Mouse (Mus musculus) hindbrain, embryonic 12.5 days (tissue): ENCODE measurements around the gene Gm27027. TPM values are rescaled to one million over a fixed set of nuclear protein-coding genes. Genes with fewer than 3 reads are reported as not detected.

Experiments used
- ATAC-seq: fragments of 200-750 bp; cut with Nextera tagmentation; 2 replicates; pipeline ENCODE4 v1.8.0; 2017; ENCODE audit warnings: moderate TSS enrichment; ENCODE audit not compliant: low FRiP score
- H3K27ac ChIP-seq: fragments of 300-500 bp; sonication (generic); 2 replicates; pipeline ENCODE4 v1.5.1; 2016; ENCODE audit warnings: mild to moderate bottlenecking
- H3K27me3 ChIP-seq: fragments of 300-500 bp; sonication (generic); 2 replicates; pipeline ENCODE4 v1.6.1; 2016; ENCODE audit warnings: mild to moderate bottlenecking
- H3K36me3 ChIP-seq: fragments of 300-500 bp; sonication (generic); 2 replicates; pipeline ENCODE4 v1.6.1; 2016; ENCODE audit warnings: mild to moderate bottlenecking
- H3K4me1 ChIP-seq: fragments of 300-500 bp; sonication (generic); 2 replicates; pipeline ENCODE4 v1.6.1; 2016
- H3K4me2 ChIP-seq: fragments of 300-500 bp; sonication (generic); replicated peaks from 2 replicates; pipeline ENCODE4 v1.6.1; 2016; ENCODE audit warnings: mild to moderate bottlenecking
- H3K4me3 ChIP-seq: fragments of 300-500 bp; sonication (generic); 2 replicates; pipeline ENCODE4 v1.5.1; 2016; ENCODE audit warnings: mild to moderate bottlenecking
- H3K9ac ChIP-seq: fragments of 300-500 bp; sonication (generic); 2 replicates; pipeline ENCODE4 v1.6.1; 2016; ENCODE audit warnings: mild to moderate bottlenecking, moderate library complexity
- H3K9me3 ChIP-seq: fragments of 300-500 bp; sonication (generic); replicated peaks from 2 replicates; pipeline ENCODE4 v1.6.1; 2016; ENCODE audit warnings: mild to moderate bottlenecking
- WGBS: fragments of 180-500 bp; shearing (Covaris S2); methylation state at CpG from one replicate; pipeline ENCODE4 v1.1.7; 2016; 5-methylcytosine and 5-hydroxymethylcytosine counted together
- polyA plus RNA-seq: library from polyadenylated mRNA; unstranded; fragments of >200 nt; fragmentation: Nextera tagmentation; extraction: Ambion mirVana; gene quantifications from 2 replicates; pipeline ENCODE4 v1.2.1, GENCODE M21; 2016

The Gm27027 gene
- polyA plus RNA-seq: not detected in 2 replicates

DNA sequence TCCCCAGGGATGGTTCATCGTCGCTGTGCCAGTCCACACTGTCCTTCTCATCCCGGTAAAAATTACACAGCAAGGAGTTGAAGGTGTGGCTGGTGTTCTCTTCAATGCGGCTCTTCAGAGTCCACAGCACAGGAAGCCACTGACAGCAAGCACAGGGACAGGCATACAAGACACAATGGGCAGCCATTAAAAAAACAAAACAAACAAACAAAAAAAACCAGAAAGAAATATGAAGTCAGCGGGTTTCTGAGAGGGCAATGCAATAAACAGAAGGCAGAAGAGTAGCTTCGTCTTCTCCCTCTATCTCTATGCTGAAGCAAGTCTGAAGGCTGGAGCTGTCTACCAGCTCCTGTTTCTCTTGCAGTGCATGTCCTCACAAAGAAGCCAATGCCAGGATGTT lies at the start of gene Gm27027:
Gene Gm27027 (minus strand): TSS at position 101 of the 400 bp plus-strand sequence.
- no peak within 1 kb of the TSS for H3K4me3 ChIP-seq
- no peaks in the 10 kb centered on the region for H3K9me3 ChIP-seq
- H3K4me2 ChIP-seq: no peak within 1 kb of the TSS
- peaks cover 84% of the 10 kb centered on the region for H3K36me3 ChIP-seq
- H3K9ac ChIP-seq: no peak within 1 kb of the TSS
- 96% methylated on average over 6 of the region's 6 CpGs for WGBS
- peaks cover 10% of the 10 kb centered on the region; the same call in 1 of the 2 replicates for H3K4me1 ChIP-seq
- H3K27ac ChIP-seq: no peak within 1 kb of the TSS
- ATAC-seq: no peak
- no peaks in the 10 kb centered on the region for H3K27me3 ChIP-seq

GRCm38 (mm10) chr2:94045411-94046090 lies 49.4 kb upstream of the Gm27027 start:
- Histone ChIP-seq H3K4me2 (no peak overlapping the region), H3K4me3 (no peak overlapping the region), H3K9ac (no peak overlapping the region), H3K36me3 (0 out of 2 replicates have a peak, but pooled peaks cover 4% of the 10 kb centered on the region), H3K4me1 (peaks cover 10% of the 10 kb centered on the region; the same call in 1 of the 2 replicates), H3K27me3 (no peaks in the 10 kb centered on the region), H3K27ac (no peak overlapping the region), H3K9me3 (no peaks in the 10 kb centered on the region)
- 83% methylated on average over 6 of the region's 6 CpGs for WGBS
- no peak for ATAC-seq

DNA sequence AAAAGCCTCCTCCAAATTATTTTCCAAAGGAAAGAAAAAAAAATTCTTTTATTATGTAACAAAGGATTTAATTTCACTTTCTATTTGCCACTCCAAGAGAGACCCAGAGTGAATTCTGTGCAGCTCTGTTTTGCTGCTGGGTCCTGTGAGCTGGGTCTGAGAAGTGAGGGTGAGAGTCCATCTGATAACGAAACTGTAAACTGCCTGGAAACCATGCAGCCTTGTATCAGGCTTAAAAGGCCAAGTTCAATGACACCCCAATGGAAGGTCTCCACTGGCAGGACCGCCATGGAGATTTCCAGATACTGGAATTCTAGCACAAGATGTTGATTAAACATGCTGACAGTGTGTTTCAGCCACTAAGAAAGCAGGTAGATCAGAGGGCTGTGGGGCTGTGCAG lies 48.0 kb upstream of the Gm27027 start:
- Histone ChIP-seq H3K36me3 (0 out of 2 replicates have a peak, but pooled peaks cover 4% of the 10 kb centered on the region), H3K9me3 (no peaks in the 10 kb centered on the region), H3K9ac (no peak overlapping the region), H3K27me3 (no peaks in the 10 kb centered on the region), H3K4me3 (no peak overlapping the region), H3K27ac (no peak overlapping the region), H3K4me2 (no peak overlapping the region), H3K4me1 (peaks cover 4% of the 10 kb centered on the region; the same call in 1 of the 2 replicates)
- 83% methylated on average over 2 of the region's 2 CpGs for WGBS
- no peak for ATAC-seq

DNA sequence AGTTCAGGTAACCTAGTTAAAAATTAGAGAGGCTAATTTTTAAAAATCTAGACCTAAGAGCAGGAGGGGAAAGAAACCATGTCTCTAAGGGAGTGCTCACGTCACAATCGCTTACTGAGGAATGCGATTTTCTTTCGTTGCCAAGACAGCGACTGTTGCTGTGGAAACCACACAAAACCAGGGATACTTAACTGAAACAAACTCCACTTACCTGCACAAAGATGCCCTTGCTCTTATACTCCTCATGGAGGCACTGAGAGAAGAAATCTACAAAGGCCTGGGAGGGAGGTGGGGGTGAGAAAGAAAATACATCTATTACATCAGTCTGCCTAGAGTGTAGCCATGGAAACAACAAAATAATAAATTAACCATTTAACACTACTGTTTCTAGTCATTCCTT lies 47.5 kb upstream of the Gm27027 start:
- H3K9ac ChIP-seq: no peak overlapping the region
- H3K4me3 ChIP-seq: no peak overlapping the region
- 55% methylated on average over 5 of the region's 5 CpGs for WGBS
- no peaks in the 10 kb centered on the region for H3K9me3 ChIP-seq
- H3K27ac ChIP-seq: no peak overlapping the region
- H3K36me3 ChIP-seq: 0 out of 2 replicates have a peak, but pooled peaks cover 4% of the 10 kb centered on the region
- H3K4me1 ChIP-seq: no peaks in the 10 kb centered on the region
- H3K27me3 ChIP-seq: no peaks in the 10 kb centered on the region
- no peak for ATAC-seq
- no peak overlapping the region for H3K4me2 ChIP-seq

DNA sequence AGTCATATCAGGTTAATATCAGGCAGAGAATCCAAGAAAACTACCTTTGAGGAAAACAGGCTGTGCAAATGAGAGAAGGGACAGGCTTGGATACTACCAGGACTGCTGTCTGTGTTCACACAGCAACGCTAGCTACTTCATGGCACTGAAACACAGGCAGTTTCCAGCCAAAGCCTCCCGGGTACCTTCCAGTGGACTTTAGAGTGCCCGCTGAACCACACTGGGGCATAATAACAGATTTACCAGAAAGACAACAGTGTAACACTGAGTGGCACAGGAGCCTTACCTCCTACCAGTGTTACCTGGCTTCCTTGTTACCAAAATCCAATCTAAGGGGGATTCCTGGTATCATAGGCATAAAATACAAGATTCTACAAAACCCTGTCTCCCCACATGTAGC lies 46.3 kb upstream of the Gm27027 start:
- 94% methylated on average over 3 of the region's 3 CpGs for WGBS
- no peak overlapping the region for H3K4me2 ChIP-seq
- H3K4me3 ChIP-seq: no peak overlapping the region
- no peaks in the 10 kb centered on the region for H3K9me3 ChIP-seq
- H3K4me1 ChIP-seq: no peaks in the 10 kb centered on the region
- no peak for ATAC-seq
- H3K27ac ChIP-seq: no peak overlapping the region
- no peak overlapping the region for H3K9ac ChIP-seq
- 0 out of 2 replicates have a peak, but pooled peaks cover 4% of the 10 kb centered on the region for H3K36me3 ChIP-seq
- no peaks in the 10 kb centered on the region for H3K27me3 ChIP-seq

DNA sequence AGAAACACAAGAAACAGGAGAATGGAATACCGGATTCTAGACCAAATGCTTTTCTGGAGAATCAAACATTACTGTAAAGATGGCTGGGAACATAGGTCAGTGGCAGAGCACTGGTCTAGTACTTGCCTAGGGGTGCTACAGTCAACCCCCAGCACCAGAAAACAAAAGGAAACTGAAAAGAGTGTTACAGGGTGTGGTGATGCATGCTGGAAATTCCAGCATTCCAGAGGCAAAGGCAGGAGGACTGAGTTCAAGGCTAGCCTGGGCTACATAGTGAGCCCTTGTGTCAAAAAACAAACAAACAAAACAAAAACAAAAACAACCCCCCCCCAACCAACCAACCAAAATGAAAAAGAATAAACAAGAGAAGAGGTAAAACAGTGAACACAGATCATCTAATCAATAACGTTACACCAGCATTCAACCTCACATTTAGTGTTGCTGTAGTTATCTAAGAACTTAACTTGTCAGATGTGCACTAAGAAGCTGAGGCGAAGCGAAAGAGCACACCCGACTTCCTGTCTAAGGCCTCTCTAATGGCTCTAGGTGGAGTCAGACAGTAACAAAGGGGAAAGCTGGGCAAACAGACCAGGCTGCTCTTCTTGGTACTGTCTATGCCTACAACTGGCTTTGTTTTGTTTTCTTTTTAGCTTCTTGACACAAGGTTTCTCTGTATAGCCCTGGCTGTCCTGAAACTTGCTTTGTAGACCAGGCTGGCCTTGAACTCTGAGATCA lies 44.4 kb upstream of the Gm27027 start:
- H3K36me3 ChIP-seq: 0 out of 2 replicates have a peak, but pooled peaks cover 4% of the 10 kb centered on the region
- no peak overlapping the region for H3K9ac ChIP-seq
- WGBS: 97% methylated on average over 5 of the region's 5 CpGs
- no peaks in the 10 kb centered on the region for H3K27me3 ChIP-seq
- H3K4me1 ChIP-seq: no peaks in the 10 kb centered on the region
- ATAC-seq: no peak
- no peak overlapping the region for H3K27ac ChIP-seq
- H3K9me3 ChIP-seq: no peaks in the 10 kb centered on the region
- no peak overlapping the region for H3K4me3 ChIP-seq
- H3K4me2 ChIP-seq: no peak overlapping the region

DNA sequence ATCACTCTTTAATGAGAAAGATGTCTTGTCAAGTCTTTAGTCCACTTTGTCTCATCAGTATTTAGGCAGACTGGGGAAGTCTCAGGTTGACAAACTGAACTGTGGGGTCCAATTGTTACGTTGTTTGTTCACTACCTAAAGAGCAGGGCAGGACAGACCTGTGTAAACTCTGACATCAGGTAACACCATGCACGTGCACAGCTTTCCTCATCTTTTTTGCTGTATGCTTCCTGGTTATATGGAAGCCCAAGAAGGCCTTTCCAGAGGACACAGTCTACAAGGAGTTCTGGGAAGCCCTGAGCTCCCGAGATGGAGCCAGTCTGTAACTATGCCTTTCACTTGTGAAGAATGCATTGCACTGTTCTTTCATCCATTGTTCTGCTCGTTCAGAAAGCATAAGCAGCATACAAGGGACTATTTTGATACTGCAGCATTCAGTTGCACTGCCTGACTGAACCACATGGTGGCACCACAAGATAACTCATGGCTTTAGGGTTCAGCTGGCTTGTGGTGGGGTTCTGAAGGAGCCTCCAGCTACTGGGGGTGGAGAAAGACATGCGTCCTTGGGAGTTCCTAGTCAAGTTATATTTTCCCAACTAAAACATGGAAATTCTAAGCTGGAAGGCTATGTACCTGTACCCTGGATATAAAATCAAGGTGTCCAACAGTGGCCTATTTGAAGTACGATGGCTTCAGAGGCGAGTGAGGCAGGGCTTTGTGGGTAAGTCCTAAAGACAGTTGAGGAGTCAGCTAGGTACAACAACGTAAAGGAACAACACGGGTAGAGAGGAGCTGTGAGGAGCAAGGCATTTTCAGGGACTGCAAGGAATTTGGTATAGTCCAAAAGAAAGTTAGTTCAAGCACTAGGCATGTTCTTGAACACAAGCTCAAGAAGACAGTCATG lies 39.5 kb upstream of the Gm27027 start:
- Histone ChIP-seq H3K4me2 (no peak overlapping the region), H3K9ac (no peak overlapping the region), H3K27me3 (no peaks in the 10 kb centered on the region), H3K9me3 (no peaks in the 10 kb centered on the region), H3K36me3 (peaks cover 17% of the 10 kb centered on the region), H3K27ac (no peak overlapping the region), H3K4me3 (no peak overlapping the region), H3K4me1 (no peaks in the 10 kb centered on the region)
- ATAC-seq: peak; percentile 64
- WGBS: 71% methylated on average over 9 of the region's 9 CpGs

GRCm38 (mm10) chr2:94030602-94031001 lies 34.4 kb upstream of the Gm27027 start:
- Histone ChIP-seq H3K4me3 (no peak overlapping the region), H3K9ac (no peak overlapping the region), H3K27me3 (no peaks in the 10 kb centered on the region), H3K4me2 (no peak overlapping the region), H3K9me3 (no peaks in the 10 kb centered on the region), H3K4me1 (no peaks in the 10 kb centered on the region), H3K36me3 (peaks cover 17% of the 10 kb centered on the region), H3K27ac (no peak overlapping the region)
- no peak for ATAC-seq

GRCm38 (mm10) chr2:94024637-94025036 lies 28.5 kb upstream of the Gm27027 start:
- H3K4me3 ChIP-seq: no peak overlapping the region
- no peak for ATAC-seq
- no peaks in the 10 kb centered on the region for H3K4me1 ChIP-seq
- H3K9ac ChIP-seq: no peak overlapping the region
- no peak overlapping the region for H3K27ac ChIP-seq
- no peaks in the 10 kb centered on the region for H3K36me3 ChIP-seq
- no peak overlapping the region for H3K4me2 ChIP-seq
- no peaks in the 10 kb centered on the region for H3K27me3 ChIP-seq
- no peaks in the 10 kb centered on the region for H3K9me3 ChIP-seq
- 68% methylated on average over 6 of the region's 6 CpGs for WGBS

DNA sequence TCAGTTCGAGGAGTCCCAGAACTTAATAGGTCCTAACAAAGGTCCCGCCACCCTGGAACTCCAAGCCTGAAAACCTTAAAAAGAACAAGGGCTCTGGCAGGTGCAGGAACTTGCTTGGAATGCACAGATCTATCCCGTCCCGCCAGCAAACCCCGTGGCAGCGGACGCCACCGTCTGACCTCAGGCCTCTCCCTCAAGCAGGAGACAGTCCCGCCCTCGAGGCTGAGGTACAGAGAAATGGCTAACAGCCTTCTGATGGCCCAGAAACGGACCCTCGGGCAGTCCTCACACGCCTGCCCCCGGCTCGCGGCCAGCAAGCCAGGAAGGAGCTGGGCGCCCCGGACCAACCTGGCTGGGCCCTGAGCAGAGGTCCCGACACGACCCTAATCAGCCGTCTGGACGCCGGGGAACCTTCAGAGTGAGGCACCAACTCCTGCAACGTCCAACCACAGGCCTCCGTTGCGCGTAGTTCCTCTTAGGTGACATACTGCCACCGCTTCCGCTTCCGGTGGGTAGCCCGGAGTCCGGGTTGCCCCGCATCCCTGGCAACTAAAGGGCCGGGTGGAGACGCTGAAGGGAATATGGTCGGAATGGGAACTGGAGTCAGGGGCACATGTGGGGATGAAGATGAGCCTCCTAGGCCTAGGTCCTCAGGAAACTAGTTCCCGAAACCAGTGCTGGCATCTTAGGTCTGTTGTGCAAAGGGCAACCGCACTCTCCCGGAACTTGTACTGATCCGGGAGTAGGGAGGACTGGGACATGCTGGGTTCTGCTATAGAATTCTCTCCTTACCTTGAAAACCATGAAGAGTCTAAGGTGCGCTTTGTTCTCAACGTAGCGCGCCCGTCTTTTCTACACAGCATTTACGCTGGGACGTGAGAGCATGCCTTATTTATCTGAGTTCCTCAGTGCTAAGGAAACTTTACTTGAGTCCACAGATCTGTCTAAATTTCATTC lies 14.5 kb upstream of the Gm27027 start, which contains the start of gene Alkbh3:
Gene Alkbh3 (minus strand): TSS at position 473 of the 957 bp plus-strand sequence.
- WGBS: 6% methylated on average over 47 of the region's 47 CpGs
- Histone ChIP-seq H3K4me3 (peak within 1 kb of the TSS; percentile 86), H3K36me3 (peaks cover 26% of the 10 kb centered on the region), H3K27ac (peak within 1 kb of the TSS; percentile 32; the same call in 1 of the 2 replicates), H3K27me3 (no peaks in the 10 kb centered on the region), H3K4me1 (peaks cover 10% of the 10 kb centered on the region), H3K9ac (peak within 1 kb of the TSS; percentile 85), H3K9me3 (peaks cover 3% of the 10 kb centered on the region; the same call in 1 of the 2 replicates), H3K4me2 (peak within 1 kb of the TSS; percentile 79)
- ATAC-seq: peak; percentile 99

GRCm38 (mm10) chr2:94002331-94002730 lies 6.2 kb upstream of the Gm27027 start:
- Histone ChIP-seq H3K36me3 (peaks cover 76% of the 10 kb centered on the region), H3K27me3 (no peaks in the 10 kb centered on the region), H3K27ac (no peak overlapping the region), H3K4me3 (no peak overlapping the region), H3K9me3 (no peaks in the 10 kb centered on the region), H3K4me2 (no peak overlapping the region), H3K4me1 (no peaks in the 10 kb centered on the region), H3K9ac (no peak overlapping the region)
- ATAC-seq: peak; percentile 67; the same call in 1 of the 2 replicates
- 6% methylated on average over 2 of the region's 2 CpGs for WGBS
